Mouse (Mus musculus): ENCODE data around the gene Morc1. TPM values are rescaled to one million over a fixed set of nuclear protein-coding genes. Genes with fewer than 3 reads are reported as not detected.

Gene Morc1
- polyA plus RNA-seq, 1 experiment from 2014 or later = 0.05 TPM

DNA sequence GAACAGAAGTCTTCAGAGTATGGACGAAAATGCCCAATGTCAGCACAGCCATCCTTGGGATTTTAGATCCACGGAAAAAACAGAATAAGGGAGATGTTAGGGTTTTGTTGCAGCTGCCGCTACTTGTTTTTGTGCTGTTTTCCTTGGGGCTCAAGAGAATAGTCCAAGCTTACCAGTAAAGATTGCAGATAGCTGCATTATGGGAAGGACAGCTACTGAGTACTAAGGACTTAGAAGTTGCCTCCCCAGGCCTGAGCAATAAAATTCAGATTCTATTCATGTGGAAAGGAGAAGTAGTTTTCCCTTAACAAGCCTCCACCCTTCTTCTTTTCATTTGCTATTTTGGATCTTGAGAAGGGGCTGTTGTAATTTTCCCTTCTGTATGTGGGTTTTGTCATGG lies 177.2 kb downstream of the Morc1 start:
- Histone ChIP-seq H3K27ac (no peak overlapping the region), H3K9ac (no peak overlapping the region), H3K27me3 (replicated peaks) (no peaks in the 10 kb centered on the region), H3K36me3 (no peaks in the 10 kb centered on the region), H3K9me3 (no peaks in the 10 kb centered on the region), H3K4me3 (replicated peaks) (no peak overlapping the region), H3K4me1 (no peaks in the 10 kb centered on the region), H3K4me2 (no peak overlapping the region)
- WGBS = 89% methylated on average over 3 of the region's 3 CpGs
- ATAC-seq (ENCODE audit: insufficient read depth, low FRiP score, low read depth) = no peak

DNA sequence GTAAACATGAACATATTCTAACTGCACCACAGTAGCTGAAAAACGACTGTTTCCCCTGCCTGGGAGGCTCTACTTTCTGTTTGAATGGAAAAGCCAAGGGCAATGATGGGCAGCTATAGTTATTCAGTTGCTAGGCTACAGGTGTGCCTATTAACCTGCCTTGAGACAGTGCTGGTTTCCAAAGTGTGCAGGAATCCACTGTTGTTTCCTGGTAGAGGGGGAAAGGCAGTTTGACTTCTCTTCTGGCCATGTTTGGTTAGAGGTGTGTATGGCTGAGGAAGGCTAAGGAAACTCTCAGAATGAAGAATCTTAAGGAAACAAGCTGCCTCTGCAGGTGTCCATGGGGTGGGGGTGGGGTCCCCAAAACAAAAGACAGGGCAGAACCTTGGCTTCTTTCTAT lies 179.8 kb downstream of the Morc1 start:
- H3K36me3 ChIP-seq = no peaks in the 10 kb centered on the region
- no peaks in the 10 kb centered on the region for H3K27me3 ChIP-seq (replicated peaks)
- no peaks in the 10 kb centered on the region for H3K9me3 ChIP-seq
- H3K4me2 ChIP-seq = no peak overlapping the region
- no peak overlapping the region for H3K9ac ChIP-seq
- ATAC-seq (ENCODE audit: insufficient read depth, low FRiP score, low read depth) = no peak
- no peak overlapping the region for H3K4me3 ChIP-seq (replicated peaks)
- H3K4me1 ChIP-seq = no peaks in the 10 kb centered on the region
- WGBS = 36% methylated on average over 1 of the region's 1 CpGs
- H3K27ac ChIP-seq = no peak overlapping the region

DNA sequence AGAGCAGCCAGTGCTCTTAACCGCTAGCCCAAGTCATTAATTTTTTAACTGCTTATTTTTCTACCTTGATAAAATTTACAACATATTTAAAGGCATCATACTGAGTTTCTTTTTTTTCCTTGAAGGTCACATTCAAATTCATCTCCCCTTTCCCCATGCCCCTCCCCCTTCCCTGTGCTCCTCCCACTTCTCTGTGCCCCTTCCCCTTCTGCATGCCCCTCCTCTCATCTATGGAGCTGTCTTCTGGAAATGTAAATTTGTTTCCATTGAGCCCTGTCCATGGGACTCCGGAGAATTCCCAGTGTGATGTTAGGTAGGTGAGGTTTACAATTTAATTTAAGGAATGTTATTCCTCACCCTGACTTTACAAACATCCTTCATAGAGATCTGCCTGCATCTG lies 180.4 kb downstream of the Morc1 start:
- Histone ChIP-seq H3K9me3 (no peaks in the 10 kb centered on the region), H3K4me1 (no peaks in the 10 kb centered on the region), H3K9ac (no peak overlapping the region), H3K27me3 (replicated peaks) (no peaks in the 10 kb centered on the region), H3K36me3 (no peaks in the 10 kb centered on the region), H3K27ac (no peak overlapping the region), H3K4me3 (replicated peaks) (no peak overlapping the region), H3K4me2 (no peak overlapping the region)
- WGBS = 76% methylated on average over 2 of the region's 2 CpGs
- ATAC-seq (ENCODE audit: insufficient read depth, low FRiP score, low read depth) = no peak

DNA sequence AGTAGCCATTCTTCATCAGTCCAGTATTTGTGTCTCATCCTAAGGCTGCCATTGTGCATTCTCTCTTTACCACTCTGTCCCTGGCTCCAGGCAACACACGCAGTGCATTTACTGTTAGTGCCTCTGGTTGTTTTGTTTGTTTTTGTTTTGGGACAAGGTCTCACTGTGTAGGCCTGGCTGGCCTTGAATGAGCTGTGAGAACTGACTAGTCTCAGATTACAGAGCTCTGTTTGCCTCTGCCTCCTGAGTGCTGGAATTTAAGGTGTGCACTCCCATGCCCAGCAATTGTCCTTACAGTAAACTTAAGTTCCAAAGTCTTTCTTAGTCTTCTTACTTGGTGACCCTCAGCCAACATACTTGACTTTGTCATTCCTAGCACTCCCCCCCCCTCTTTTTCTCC lies 182.7 kb downstream of the Morc1 start:
- Histone ChIP-seq H3K9me3 (no peaks in the 10 kb centered on the region), H3K27me3 (replicated peaks) (no peaks in the 10 kb centered on the region), H3K36me3 (no peaks in the 10 kb centered on the region), H3K4me3 (replicated peaks) (no peak overlapping the region), H3K27ac (no peak overlapping the region), H3K4me1 (no peaks in the 10 kb centered on the region), H3K4me2 (no peak overlapping the region), H3K9ac (no peak overlapping the region)
- no peak for ATAC-seq (ENCODE audit: insufficient read depth, low FRiP score, low read depth)
- WGBS = 45% methylated on average over 1 of the region's 1 CpGs

DNA sequence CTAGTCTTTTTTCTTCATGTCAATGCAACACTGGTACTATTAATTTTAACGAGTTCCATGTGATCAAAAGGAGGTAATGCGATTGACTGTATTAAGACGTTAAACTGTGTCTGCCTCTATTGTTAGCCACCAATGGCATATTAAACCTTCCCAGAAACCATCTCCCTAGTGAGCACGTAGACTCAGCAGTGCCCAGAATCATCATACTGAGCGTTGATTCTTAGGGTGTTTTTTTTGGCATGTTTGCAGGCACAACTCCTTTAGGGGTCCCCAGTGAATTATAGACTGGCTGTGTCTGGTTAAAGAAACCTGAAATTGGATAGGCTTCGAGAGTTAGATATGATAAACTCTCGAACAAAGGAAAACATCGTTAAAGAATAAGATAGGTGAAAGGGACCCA lies 189.5 kb downstream of the Morc1 start:
- no peaks in the 10 kb centered on the region for H3K4me1 ChIP-seq
- no peak overlapping the region for H3K4me2 ChIP-seq
- H3K27ac ChIP-seq = no peak overlapping the region
- H3K9ac ChIP-seq = no peak overlapping the region
- H3K9me3 ChIP-seq = no peaks in the 10 kb centered on the region
- 64% methylated on average over 8 of the region's 8 CpGs for WGBS
- H3K4me3 ChIP-seq (replicated peaks) = no peak overlapping the region
- no peaks in the 10 kb centered on the region for H3K27me3 ChIP-seq (replicated peaks)
- no peaks in the 10 kb centered on the region for H3K36me3 ChIP-seq
- ATAC-seq (ENCODE audit: insufficient read depth, low FRiP score, low read depth) = no peak

DNA sequence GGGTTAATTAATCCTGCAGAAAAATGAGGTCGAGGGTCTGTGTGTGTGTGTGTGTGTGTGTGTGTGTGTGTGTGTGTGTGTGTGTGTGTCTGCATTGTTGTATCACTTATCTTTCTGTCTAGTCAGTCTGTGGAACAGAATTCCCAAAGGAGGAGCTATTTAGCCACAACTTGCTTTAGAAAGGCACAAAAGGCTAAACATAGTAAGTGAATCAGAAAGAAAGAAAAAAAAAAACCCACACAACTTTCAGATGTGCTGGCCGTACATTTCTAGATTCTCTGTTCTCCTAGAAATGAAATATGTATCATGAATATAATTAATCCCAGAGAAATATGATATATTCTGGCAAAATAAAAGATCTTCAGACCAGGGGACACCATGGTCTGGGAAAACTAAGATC lies 190.0 kb downstream of the Morc1 start:
- no peak for ATAC-seq (ENCODE audit: insufficient read depth, low FRiP score, low read depth)
- Histone ChIP-seq H3K4me3 (replicated peaks) (no peak overlapping the region), H3K36me3 (no peaks in the 10 kb centered on the region), H3K4me1 (no peaks in the 10 kb centered on the region), H3K9ac (no peak overlapping the region), H3K4me2 (no peak overlapping the region), H3K27me3 (replicated peaks) (no peaks in the 10 kb centered on the region), H3K9me3 (no peaks in the 10 kb centered on the region), H3K27ac (no peak overlapping the region)
- 34% methylated on average over 2 of the region's 2 CpGs for WGBS

DNA sequence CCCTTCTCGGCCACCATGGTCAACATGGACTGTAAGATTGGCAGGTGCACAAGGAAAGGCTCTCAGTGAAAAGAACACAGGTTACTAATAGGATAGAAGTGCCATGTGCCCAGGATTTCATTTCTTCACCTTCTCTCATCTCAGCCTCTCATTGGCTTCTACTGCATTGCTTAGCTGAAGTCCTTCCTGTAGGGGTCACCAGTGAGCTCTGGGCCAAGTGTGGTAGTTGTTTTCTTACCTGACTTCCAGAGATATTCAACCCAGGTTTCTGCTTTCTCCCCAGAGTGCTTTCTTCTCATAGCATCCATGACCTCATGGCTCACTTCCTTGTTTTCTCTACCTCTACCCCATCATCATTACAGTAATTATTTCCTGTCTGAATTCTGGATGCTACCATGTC lies 192.4 kb downstream of the Morc1 start:
- Histone ChIP-seq H3K9me3 (no peaks in the 10 kb centered on the region), H3K27me3 (replicated peaks) (no peaks in the 10 kb centered on the region), H3K4me3 (replicated peaks) (no peak overlapping the region), H3K4me1 (no peaks in the 10 kb centered on the region), H3K9ac (no peak overlapping the region), H3K36me3 (no peaks in the 10 kb centered on the region), H3K4me2 (no peak overlapping the region), H3K27ac (no peak overlapping the region)
- ATAC-seq (ENCODE audit: insufficient read depth, low FRiP score, low read depth) = no peak
- WGBS = 64% methylated on average over 1 of the region's 1 CpGs

DNA sequence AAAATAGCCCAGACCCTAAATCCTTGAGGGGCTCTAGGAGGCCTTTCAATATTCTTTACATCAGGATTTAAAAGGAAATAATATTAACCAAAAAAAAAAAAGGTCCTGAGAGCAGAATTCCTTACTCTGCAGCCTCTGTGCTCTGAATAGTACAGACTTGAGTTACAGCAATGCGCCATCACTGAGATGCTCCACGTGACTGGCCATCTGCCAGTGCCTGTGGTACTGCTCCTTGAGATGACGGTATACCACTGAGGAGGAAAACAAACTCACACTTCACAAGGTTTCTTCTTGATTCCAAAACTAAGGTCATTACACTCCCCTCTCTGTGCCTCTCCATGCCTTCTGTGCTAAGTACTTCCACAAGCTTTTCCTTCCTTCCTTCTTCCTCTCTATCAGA lies 195.1 kb downstream of the Morc1 start:
- ATAC-seq (ENCODE audit: insufficient read depth, low FRiP score, low read depth) = no peak
- WGBS = 83% methylated on average over 3 of the region's 3 CpGs

DNA sequence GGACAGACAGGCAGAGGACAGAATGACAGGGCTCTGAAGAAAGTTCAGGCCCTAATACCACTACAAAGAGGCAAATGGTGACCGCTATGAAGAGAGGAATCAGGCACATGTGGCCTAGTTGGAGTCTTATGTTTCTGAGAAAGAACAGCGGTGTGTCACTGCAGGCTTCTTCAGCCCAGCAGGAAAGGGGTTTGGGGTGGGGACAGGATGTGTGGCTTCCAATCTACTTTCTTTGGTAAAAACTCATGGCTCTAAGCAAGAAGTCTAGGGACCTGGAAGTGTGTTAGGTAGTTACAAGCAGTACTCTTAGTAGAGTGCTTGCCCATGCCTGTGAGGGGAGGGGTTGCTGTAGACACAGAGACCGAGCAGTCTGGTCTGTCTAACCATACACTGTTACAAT lies 196.3 kb downstream of the Morc1 start:
- Histone ChIP-seq H3K9ac (no peak overlapping the region), H3K27me3 (replicated peaks) (no peaks in the 10 kb centered on the region), H3K27ac (no peak overlapping the region), H3K9me3 (no peaks in the 10 kb centered on the region), H3K36me3 (no peaks in the 10 kb centered on the region), H3K4me1 (no peaks in the 10 kb centered on the region), H3K4me3 (replicated peaks) (no peak overlapping the region), H3K4me2 (no peak overlapping the region)
- ATAC-seq (ENCODE audit: insufficient read depth, low FRiP score, low read depth) = no peak
- 84% methylated on average over 3 of the region's 3 CpGs for WGBS

More for the DNA sequence above, 195.1 kb downstream of the Morc1 start:
- no peaks in the 10 kb centered on the region for H3K9me3 ChIP-seq
- H3K36me3 ChIP-seq = no peaks in the 10 kb centered on the region
- H3K4me2 ChIP-seq = no peak overlapping the region
- no peak overlapping the region for H3K9ac ChIP-seq
- H3K27me3 ChIP-seq (replicated peaks) = no peaks in the 10 kb centered on the region
- H3K27ac ChIP-seq = no peak overlapping the region
- H3K4me1 ChIP-seq = no peaks in the 10 kb centered on the region
- H3K4me3 ChIP-seq (replicated peaks) = no peak overlapping the region

DNA sequence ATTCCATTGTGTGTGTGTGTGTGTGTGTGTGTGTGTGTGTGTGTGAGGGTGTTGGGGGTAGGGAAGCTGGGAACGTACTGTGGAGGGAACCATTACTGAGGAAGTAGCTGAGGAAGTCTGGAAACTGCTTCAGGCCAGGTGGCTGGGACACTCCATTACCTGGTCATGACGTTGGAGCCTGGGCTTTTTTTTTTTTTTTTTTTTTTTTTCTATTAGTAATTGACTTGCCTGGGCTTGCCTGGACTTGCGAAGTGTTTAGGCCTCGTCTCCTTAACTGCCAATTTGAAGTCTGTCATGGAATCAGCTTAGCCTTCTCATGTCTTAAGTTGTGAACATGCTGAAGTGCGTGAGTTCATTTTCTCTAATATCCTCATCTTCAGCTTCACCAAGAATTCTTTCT lies 198.7 kb downstream of the Morc1 start:
- WGBS = 68% methylated on average over 5 of the region's 5 CpGs
- H3K27ac ChIP-seq = no peak overlapping the region
- H3K4me3 ChIP-seq (replicated peaks) = no peak overlapping the region
- H3K9me3 ChIP-seq = no peaks in the 10 kb centered on the region
- no peak overlapping the region for H3K4me2 ChIP-seq
- no peaks in the 10 kb centered on the region for H3K4me1 ChIP-seq
- no peaks in the 10 kb centered on the region for H3K36me3 ChIP-seq
- ATAC-seq (ENCODE audit: insufficient read depth, low FRiP score, low read depth) = no peak
- H3K27me3 ChIP-seq (replicated peaks) = no peaks in the 10 kb centered on the region
- H3K9ac ChIP-seq = no peak overlapping the region

DNA sequence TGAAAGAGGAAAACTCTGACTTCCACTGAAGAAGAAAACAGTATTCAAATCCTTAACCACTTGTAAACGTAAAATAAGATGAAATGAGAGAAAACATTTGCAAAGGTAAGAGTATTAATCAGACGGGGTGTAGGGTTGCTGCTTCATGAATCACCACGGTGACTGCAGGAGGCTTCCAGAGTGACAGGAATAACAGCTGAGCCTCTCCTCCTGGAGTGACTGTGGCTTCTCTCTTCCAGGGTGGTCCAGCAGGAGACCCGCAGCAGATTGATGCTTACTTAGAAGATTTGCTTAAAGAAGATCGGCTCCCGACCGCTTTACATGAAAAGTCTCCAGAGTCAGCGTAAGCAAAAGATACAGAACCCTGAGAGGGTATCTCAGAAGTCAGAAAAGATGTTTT lies 199.4 kb downstream of the Morc1 start:
- no peak overlapping the region for H3K27ac ChIP-seq
- H3K27me3 ChIP-seq (replicated peaks) = no peaks in the 10 kb centered on the region
- H3K4me2 ChIP-seq = no peak overlapping the region
- no peak overlapping the region for H3K9ac ChIP-seq
- ATAC-seq (ENCODE audit: insufficient read depth, low FRiP score, low read depth) = no peak
- no peaks in the 10 kb centered on the region for H3K4me1 ChIP-seq
- H3K9me3 ChIP-seq = no peaks in the 10 kb centered on the region
- 20% methylated on average over 8 of the region's 8 CpGs for WGBS
- no peaks in the 10 kb centered on the region for H3K36me3 ChIP-seq
- H3K4me3 ChIP-seq (replicated peaks) = no peak overlapping the region

DNA sequence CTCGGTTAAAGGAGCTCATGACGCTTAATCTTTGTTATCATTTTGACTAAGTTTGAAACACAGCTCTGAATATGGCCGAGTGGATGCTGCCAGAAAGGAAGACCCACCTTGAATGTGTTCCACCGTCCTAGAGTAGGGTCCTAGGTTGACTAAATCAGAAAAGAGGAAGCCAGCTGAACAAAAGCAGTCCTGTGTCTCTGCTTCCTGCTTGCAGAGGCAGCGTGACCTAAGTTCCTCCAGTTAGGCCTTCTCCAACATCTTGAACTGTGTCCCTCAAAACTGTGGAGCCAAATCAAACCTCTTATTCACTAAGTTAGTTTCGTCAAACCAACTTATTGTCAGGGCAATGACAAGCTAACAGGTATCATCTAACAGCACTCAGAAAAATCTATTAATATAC lies 201.3 kb downstream of the Morc1 start:
- ATAC-seq (ENCODE audit: insufficient read depth, low FRiP score, low read depth) = no peak
- H3K9ac ChIP-seq = no peak overlapping the region
- 87% methylated on average over 6 of the region's 6 CpGs for WGBS

DNA sequence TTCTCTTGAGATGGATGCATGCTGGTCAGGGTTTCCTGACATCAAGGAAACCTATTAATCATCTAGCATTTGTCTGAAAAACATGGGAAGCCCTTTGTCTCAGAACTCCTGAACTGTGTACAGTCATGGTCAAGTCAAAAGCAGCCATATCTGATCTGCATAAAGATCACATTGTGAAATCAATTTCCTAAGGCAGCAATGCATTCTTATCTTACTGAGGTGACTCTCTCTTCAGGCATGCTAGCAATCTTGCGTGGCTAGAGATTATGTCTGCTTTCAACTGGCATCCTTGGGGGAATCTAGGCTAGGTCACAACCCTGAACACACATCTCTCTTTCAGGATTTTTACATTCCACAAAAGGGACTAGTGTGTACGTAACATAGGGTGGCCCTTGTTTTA lies 215.2 kb downstream of the Morc1 start:
- Histone ChIP-seq H3K4me3 (replicated peaks) (no peak overlapping the region), H3K27me3 (replicated peaks) (no peaks in the 10 kb centered on the region), H3K27ac (no peak overlapping the region), H3K9ac (no peak overlapping the region), H3K9me3 (no peaks in the 10 kb centered on the region), H3K4me2 (no peak overlapping the region), H3K4me1 (no peaks in the 10 kb centered on the region), H3K36me3 (no peaks in the 10 kb centered on the region)
- WGBS = 61% methylated on average over 2 of the region's 2 CpGs
- no peak for ATAC-seq (ENCODE audit: insufficient read depth, low FRiP score, low read depth)

More for the DNA sequence above, 201.3 kb downstream of the Morc1 start:
- Histone ChIP-seq H3K4me2 (no peak overlapping the region), H3K36me3 (no peaks in the 10 kb centered on the region), H3K9me3 (no peaks in the 10 kb centered on the region), H3K27me3 (replicated peaks) (no peaks in the 10 kb centered on the region), H3K4me3 (replicated peaks) (no peak overlapping the region), H3K27ac (no peak overlapping the region), H3K4me1 (no peaks in the 10 kb centered on the region)

Data from stomach, embryonic 15.5 days (tissue).